Mouse (Mus musculus): ENCODE data around the gene Axin1. TPM values are rescaled to one million over a fixed set of nuclear protein-coding genes. Genes with fewer than 3 reads are reported as not detected.
"Not testable (repeated sequence)": the region's sequence is repeated elsewhere in the genome, so short reads cannot be mapped to it uniquely, and the experiment has no call there.

The Axin1 gene
- 10 to 100 TPM; 16.1 to 21.6 (median 17.3) TPM for total RNA-seq (2022)

GRCm38 (mm10) chr17:26138239-26138836 lies at the start of gene Axin1:
TSS of gene Axin1 (plus strand) at chr17:26138688.
- DNase-seq (ENCODE audit: low spot score), result peak; percentile 89

GRCm38 (mm10) chr17:26089905-26090632 lies 48.4 kb upstream of the Axin1 start, which contains the start of gene Decr2:
TSS of gene Decr2 (minus strand) at chr17:26090337.
- DNase-seq (ENCODE audit: low spot score), result peak; percentile 90

DNA sequence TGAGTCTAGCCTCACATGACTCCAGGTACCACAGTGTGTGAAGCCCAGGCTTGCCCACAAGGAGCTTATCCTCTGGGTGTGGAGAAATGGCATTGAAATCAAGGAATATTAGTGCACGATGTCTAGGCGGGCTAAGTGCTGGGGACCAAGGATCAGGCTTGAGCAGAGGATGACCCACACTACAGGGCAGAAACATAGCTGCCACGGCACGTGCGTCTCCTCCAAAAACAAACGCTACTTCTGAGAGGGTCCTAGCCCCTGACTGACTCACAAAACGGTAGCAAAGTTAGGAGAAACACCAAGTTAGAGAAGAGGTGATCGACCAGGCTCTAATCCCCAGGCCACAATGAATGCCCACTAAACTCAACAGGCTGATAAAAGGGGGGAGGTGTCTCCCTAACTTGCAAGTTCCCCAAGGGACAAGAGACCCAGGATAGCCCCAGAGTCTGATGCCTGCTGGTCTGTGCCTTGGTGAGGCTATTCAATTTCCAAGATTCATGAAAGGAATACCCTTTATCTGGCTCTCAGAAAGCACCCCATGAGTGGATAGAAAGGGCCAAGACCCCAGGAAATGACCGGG lies 43.9 kb upstream of the Axin1 start:
- no peak for DNase-seq (ENCODE audit: low spot score)

- DNase-seq (ENCODE audit: low spot score), result no peak
These were observed 43.3 kb upstream of the Axin1 start, which contains the start of gene Nme4 for GRCm38 (mm10) chr17:26095121-26095740. TSS of gene Nme4 (minus strand) at chr17:26095602.

- no peak for DNase-seq (ENCODE audit: low spot score)
These were observed 40.0 kb upstream of the Axin1 start for GRCm38 (mm10) chr17:26098461-26098860.

- not testable (repeated sequence) for DNase-seq (ENCODE audit: low spot score)
These were observed 39.2 kb upstream of the Axin1 start for GRCm38 (mm10) chr17:26099316-26099715.

- no peak for DNase-seq (ENCODE audit: low spot score)
These were observed 38.3 kb upstream of the Axin1 start for GRCm38 (mm10) chr17:26100166-26100565.

DNA sequence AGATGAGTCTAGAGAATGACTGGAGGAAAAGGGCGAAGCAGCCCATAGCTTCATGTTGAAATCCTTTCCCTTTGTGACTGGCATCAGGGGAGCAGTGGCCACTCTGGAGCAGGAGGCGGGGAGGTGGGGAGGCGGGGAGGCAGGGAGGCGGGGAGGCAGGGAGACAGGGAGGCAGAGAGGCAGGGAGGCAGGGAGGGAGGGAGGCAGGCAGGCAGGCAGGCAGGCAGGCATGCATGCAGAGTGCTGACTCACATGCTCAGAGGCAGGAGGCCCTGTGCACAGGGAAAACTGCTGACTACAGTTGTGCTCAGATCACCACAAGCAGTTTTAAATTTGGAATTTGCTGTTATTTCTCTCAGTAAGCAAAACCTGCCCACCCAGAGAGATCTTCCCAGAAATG lies 37.0 kb upstream of the Axin1 start:
- no peak for DNase-seq (ENCODE audit: low spot score)

DNA sequence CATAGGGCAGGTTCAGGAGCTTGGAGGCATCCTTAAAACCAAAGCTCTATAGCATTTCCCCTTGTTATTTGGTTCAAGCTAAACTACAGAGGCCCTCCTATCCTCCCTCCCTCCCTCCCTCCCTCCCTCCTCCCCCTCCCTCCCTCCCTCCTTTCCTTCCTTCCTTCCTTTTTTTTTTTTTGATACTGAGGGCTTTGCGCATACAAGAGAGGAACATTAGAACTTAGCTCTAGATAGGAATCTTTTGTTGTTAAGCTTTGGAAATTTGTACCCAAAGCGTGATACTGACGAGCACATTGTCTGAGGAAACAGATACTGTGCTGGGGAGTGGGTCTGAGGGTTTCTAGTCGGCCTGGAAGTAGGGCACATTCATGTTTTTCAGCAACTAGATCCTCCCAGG lies 32.9 kb upstream of the Axin1 start:
- no peak for DNase-seq (ENCODE audit: low spot score)

DNA sequence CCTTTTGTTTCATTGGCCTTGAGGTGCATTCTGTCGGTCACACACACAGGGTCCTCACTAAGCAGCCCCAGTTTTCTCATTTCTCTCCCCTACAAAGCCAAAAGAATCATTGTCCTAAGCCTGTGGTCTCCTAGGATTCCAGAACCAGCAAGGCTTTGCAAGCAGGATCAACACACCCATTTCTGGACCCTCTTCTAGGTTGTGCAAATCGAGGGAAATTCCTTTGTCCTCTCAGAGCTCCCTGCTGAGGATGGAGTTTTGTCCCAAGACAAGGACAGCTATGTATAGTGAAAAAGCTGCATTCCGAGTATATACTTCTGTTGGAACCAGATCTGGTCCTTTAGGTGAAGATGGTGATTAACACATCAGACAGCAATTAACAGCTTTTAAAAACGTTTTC lies 28.3 kb upstream of the Axin1 start:
- DNase-seq (ENCODE audit: low spot score), result no peak

GRCm38 (mm10) chr17:26111024-26111423 lies 27.5 kb upstream of the Axin1 start:
- no peak for DNase-seq (ENCODE audit: low spot score)

DNA sequence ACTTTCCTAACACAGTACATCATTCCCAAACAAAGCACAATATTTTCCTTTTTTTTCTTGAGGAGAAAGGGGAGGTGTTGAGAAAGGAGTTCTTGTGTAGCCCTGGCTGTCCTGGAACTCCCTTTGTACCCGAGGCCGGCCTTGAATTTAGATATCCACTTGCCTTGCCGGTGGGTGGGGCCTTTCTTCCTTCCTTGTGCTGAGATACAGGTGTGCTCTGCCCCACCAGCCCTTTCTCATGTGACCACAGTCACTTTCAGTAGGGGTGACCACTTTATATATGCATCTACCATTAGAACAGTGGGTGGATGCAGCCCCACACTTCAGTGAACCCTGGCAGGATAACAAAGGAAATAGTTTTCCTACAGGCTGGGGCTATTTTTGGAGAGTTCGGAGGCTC lies 26.8 kb upstream of the Axin1 start:
- no peak for DNase-seq (ENCODE audit: low spot score)

DNA sequence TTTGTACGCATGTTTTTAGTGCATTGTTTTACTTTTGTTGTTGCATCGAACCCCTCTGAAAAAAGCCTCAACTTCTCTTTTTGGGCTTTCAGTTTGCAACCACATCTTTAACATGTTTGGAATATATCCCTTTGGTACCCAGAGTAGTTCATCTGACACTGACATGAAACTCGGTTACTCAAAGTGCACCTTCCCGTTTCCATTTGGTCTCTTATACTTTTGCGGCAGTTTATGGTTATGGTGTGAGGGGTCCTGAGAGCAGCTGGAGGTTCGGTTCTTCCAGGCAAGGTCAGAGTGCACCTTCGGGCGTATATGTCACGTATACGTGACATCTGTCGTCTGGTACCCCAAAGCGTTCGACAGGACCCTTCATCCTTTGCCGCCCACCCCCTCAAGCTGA lies 25.7 kb upstream of the Axin1 start:
- no peak for DNase-seq (ENCODE audit: low spot score)

DNA sequence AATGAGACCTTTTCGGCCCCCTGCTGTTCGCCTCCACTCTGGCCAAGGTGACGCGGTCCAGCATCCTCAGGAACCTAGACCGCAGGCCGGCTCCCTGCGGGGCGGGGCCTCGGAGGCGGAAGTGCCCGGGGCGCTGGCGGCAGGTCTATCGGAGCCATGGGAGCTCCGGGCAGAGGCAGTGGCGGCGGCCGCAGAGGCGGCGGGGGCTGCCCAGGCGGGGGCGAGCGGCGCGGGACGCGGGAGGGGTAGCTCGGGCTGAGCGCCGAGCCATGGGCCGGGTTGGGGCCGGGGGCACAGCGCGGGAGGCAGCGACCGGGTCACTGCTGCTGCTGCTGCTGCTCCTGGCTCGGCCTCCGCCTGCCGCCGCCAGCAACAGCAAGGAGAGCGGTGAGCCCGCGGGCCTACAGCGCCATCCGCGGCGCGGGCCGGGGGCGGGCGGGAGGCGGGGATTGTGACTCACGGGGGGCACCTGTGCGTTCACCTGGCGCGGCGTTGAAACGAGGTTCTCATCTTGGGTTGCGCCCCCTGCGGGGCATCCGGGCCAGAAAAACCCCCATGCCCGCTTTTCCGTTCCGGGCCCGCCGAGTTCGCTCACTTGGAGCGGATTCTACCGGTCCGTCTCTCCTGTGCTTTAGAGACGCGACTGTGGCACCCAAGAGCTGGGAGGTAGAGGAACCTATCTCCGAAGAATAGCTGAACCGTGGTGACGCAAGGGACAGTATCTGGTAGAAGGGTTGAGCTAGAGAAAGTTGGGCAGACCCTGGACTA lies 25.1 kb upstream of the Axin1 start, which contains the start of gene Tmem8:
Gene Tmem8 (plus strand): TSS at position 119 of the 768 bp plus-strand sequence.
- DNase-seq (ENCODE audit: low spot score), result no peak

DNA sequence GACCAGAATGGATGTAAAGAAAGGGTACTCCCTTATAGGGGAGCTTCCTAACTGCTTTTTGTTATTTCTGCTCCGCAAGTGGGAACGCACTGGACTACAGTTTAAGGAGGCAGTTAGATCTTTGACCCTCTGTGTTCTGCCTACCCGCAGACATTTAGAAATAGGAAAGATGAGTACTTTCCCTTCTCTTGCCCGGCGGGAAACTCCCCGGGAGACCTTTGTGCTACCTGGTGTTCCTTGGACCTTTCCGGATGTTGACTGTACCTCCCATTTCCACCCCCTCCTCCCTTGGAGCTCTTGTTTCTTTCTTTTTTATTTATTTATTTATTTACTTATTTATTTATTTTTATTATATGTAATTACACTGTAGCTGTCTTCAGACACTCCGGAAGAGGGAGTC lies 24.4 kb upstream of the Axin1 start:
- no peak for DNase-seq (ENCODE audit: low spot score)

DNA sequence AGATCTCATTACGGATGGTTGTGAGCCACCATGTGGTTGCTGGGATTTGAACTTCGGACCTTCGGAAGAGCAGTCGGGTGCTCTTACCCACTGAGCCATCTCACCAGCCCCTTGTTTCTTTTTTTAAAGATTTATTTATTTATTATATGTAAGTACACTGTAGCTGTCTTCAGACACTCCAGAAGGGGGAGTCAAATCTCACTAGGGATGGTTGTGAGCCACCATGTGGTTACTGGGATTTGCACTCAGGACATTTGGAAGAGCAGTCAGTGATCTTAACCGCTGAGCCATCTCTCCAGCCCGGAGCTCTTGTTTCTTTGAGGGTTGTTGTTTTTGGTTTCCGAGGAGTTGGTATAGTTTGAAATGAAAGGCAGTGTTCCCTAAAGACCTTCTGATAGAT lies 24.0 kb upstream of the Axin1 start:
- not testable (repeated sequence) for DNase-seq (ENCODE audit: low spot score)

GRCm38 (mm10) chr17:26115205-26115898 lies 23.1 kb upstream of the Axin1 start:
- no peak for DNase-seq (ENCODE audit: low spot score)

- no peak for DNase-seq (ENCODE audit: low spot score)
These were observed 22.5 kb upstream of the Axin1 start for GRCm38 (mm10) chr17:26115956-26116487.

- no peak for DNase-seq (ENCODE audit: low spot score)
These were observed 21.8 kb upstream of the Axin1 start for GRCm38 (mm10) chr17:26116503-26117258.

All from heart, adult 8-10 months (tissue).